Mouse (Mus musculus) forebrain, embryonic 11.5 days (tissue): ENCODE results near the gene Mfsd6. TPM values are rescaled to one million over a fixed set of nuclear protein-coding genes. Genes with fewer than 3 reads are reported as not detected.

Source experiments
- ATAC-seq: fragments of 200-750 bp; cut with Nextera tagmentation; replicated peaks from 2 replicates; pipeline ENCODE4 v1.8.0; 2017; ENCODE audit warnings: moderate TSS enrichment; ENCODE audit not compliant: low FRiP score
- DNase-seq: peaks from one replicate; pipeline ENCODE4 v3.0.0-alpha.2; 2017; ENCODE audit warnings: low spot score
- H3K27ac ChIP-seq: fragments of 300-500 bp; sonication (generic); 2 replicates; pipeline ENCODE4 v1.5.1; 2014; ENCODE audit warnings: low read depth, low read length
- H3K27me3 ChIP-seq: fragments of 300-500 bp; sonication (generic); 2 replicates; pipeline ENCODE4 v1.6.1; 2014; ENCODE audit warnings: mild to moderate bottlenecking, low read length, mixed read lengths; ENCODE audit not compliant: control insufficient read depth, insufficient read depth
- H3K36me3 ChIP-seq: fragments of 300-500 bp; sonication (generic); 2 replicates; pipeline ENCODE4 v1.6.1; 2014; ENCODE audit warnings: mild to moderate bottlenecking, low read length, moderate library complexity, mixed read lengths; ENCODE audit not compliant: control insufficient read depth, insufficient read depth
- H3K4me1 ChIP-seq: fragments of 300-500 bp; sonication (generic); replicated peaks from 2 replicates; pipeline ENCODE4 v1.6.1; 2014; ENCODE audit warnings: low read length, mixed read lengths; ENCODE audit not compliant: control insufficient read depth, insufficient read depth
- H3K4me2 ChIP-seq: fragments of 300-500 bp; sonication (generic); 2 replicates; pipeline ENCODE4 v1.6.1; 2014; ENCODE audit warnings: low read depth, mild to moderate bottlenecking, low read length, moderate library complexity, mixed read lengths; ENCODE audit not compliant: severe bottlenecking
- H3K4me3 ChIP-seq: fragments of 300-500 bp; sonication (generic); 2 replicates; pipeline ENCODE4 v1.5.1; 2014; ENCODE audit warnings: low read depth, low read length
- H3K9ac ChIP-seq: fragments of 300-500 bp; sonication (generic); 2 replicates; pipeline ENCODE4 v1.6.1; 2014; ENCODE audit warnings: low read length
- H3K9me3 ChIP-seq: fragments of 300-500 bp; sonication (generic); 2 replicates; pipeline ENCODE4 v1.6.1; 2016; ENCODE audit warnings: low read length, mixed read lengths; ENCODE audit not compliant: control insufficient read depth
- WGBS: fragments of 180-500 bp; shearing (Covaris S2); extraction: QIAGEN DNeasy Blood & Tissue Kit; methylation state at CpG from one replicate; pipeline ENCODE4 v1.1.7; 2014; 5-methylcytosine and 5-hydroxymethylcytosine counted together
- polyA plus RNA-seq: library from polyadenylated mRNA; unstranded; fragments of >200 nt; fragmentation: Nextera tagmentation; extraction: Ambion mirVana; gene quantifications from 2 replicates; pipeline ENCODE4 v1.2.1, GENCODE M21; 2014

Gene Mfsd6
- polyA plus RNA-seq, 1 experiment from 2014 or later, result 2.7 TPM

- H3K4me2 ChIP-seq, result no peak overlapping the region
- H3K4me1 ChIP-seq, result no peaks in the 10 kb centered on the region
- WGBS, result 88% methylated on average over 1 of the region's 1 CpGs
- no peaks in the 10 kb centered on the region for H3K36me3 ChIP-seq
- no peak overlapping the region for H3K4me3 ChIP-seq
- H3K9me3 ChIP-seq, result no peaks in the 10 kb centered on the region
- ATAC-seq (no peak), DNase-seq (no peak)
- H3K27me3 ChIP-seq, result no peaks in the 10 kb centered on the region
- no peak overlapping the region for H3K27ac ChIP-seq
- H3K9ac ChIP-seq, result no peak overlapping the region
Measured at GRCm38 (mm10) chr1:52618217-52618616, 109.0 kb downstream of the Mfsd6 start.

GRCm38 (mm10) chr1:52608486-52608885, 118.8 kb downstream of the Mfsd6 start:
- Histone ChIP-seq H3K4me1 (no peaks in the 10 kb centered on the region), H3K4me2 (no peak overlapping the region), H3K9me3 (no peaks in the 10 kb centered on the region), H3K27me3 (no peaks in the 10 kb centered on the region), H3K9ac (no peak overlapping the region), H3K4me3 (no peak overlapping the region), H3K36me3 (no peaks in the 10 kb centered on the region), H3K27ac (no peak overlapping the region)
- WGBS, result 94% methylated on average over 4 of the region's 4 CpGs
- no peak for ATAC-seq
- DNase-seq, result no peak

GRCm38 (mm10) chr1:52607700-52608099, 119.6 kb downstream of the Mfsd6 start:
- WGBS, result 77% methylated on average over 1 of the region's 1 CpGs
- no peak overlapping the region for H3K9ac ChIP-seq

More at GRCm38 (mm10) chr1:52607700-52608099, 119.6 kb downstream of the Mfsd6 start:
- Histone ChIP-seq H3K4me3 (no peak overlapping the region), H3K4me1 (no peaks in the 10 kb centered on the region), H3K27me3 (no peaks in the 10 kb centered on the region), H3K36me3 (no peaks in the 10 kb centered on the region), H3K9me3 (no peaks in the 10 kb centered on the region), H3K4me2 (no peak overlapping the region), H3K27ac (no peak overlapping the region)
- DNase-seq, result no peak
- no peak for ATAC-seq

Other genes with a start within 250 kb of the Mfsd6 start
- 9.0 and 9.6 TPM in 2 replicates for gene Nab1, start 226.8 kb downstream of the Mfsd6 start, polyA plus RNA-seq
- 11.6 and 14.5 TPM in 2 replicates for gene Nemp2, start 96.8 kb downstream of the Mfsd6 start, polyA plus RNA-seq
- 10.4 and 13.8 TPM in 2 replicates for gene Inpp1, start 90.2 kb upstream of the Mfsd6 start, polyA plus RNA-seq
- 21.9 and 24.1 TPM in 2 replicates for gene Hibch, start 117.5 kb upstream of the Mfsd6 start, polyA plus RNA-seq